Comparison of ENCODE assay signal across 26 mouse cellular contexts in the genomic region with DNA sequence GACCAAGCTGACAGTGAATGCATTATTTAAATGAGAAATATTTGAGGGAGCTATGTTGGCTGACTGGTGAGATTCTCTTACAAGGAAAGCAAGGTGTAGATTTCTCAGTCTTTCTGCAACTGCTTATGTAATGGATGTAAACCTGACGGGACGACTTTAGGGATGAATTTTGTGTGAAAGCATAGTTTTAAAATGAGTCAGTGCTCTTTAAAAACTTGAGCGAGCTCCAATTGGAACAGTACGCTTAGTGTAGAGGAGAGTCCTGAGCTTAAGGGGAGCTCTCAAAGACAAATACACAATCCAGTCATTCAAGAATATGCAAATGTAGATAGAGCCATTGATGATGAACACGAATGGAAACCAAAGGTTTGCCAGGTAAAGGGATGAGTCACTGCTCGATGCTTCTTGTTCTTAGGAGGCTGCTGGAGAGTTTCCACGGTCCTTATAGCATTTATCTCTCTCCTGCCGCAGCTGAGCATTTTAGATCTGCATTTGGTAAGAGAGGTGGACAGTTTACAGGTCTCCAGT. TPM values are rescaled to one million over a fixed set of nuclear protein-coding genes. Genes with fewer than 3 reads are reported as not detected.
DNase-seq lines count a peak whose midpoint lies in the region; ATAC-seq lines count a peak whose summit lies in the region.
"Had no signal": no experiment of that assay in that cellular context is flagged by ENCODE, and none has a peak within 500 bp of the region (broad histone marks: within the 10 kb centered on the region; RNA-seq: fewer than 3 reads in every experiment).

No protein-coding gene starts in this region.

- no peak for ATAC-seq in midbrain, embryonic 11.5 days (ENCODE audit: low FRiP score)
- no peak for ATAC-seq in midbrain, embryonic 14.5 days (ENCODE audit: low FRiP score, low TSS enrichment)
- ATAC-seq: activated CD4-positive, CD25-positive, alpha-beta regulatory T cell, adult 4 months; CD4-positive, CD25-positive, alpha-beta regulatory T cell, adult 4 months; forebrain, embryonic 14.5 days; forebrain, postnatal 0 days; intestine, postnatal 0 days; Patski had no signal

- H3K27ac ChIP-seq in midbrain, embryonic 11.5 days (ENCODE audit: low read depth, low read length): no peak overlapping the region
- no peak overlapping the region for H3K27ac ChIP-seq in midbrain, embryonic 14.5 days (replicated peaks; ENCODE audit: low read depth, low read length)
- H3K27ac ChIP-seq: embryonic facial prominence, embryonic 13.5 days; hindbrain, embryonic 12.5 days; hindbrain, embryonic 15.5 days had no signal

- H3K4me1 ChIP-seq in midbrain, embryonic 11.5 days (ENCODE audit: control insufficient read depth, insufficient read depth, low read length): no peaks in the 10 kb centered on the region
- H3K4me1 ChIP-seq in midbrain, embryonic 14.5 days (ENCODE audit: control insufficient read depth, insufficient read depth, low read length): no peaks in the 10 kb centered on the region
- H3K4me1 ChIP-seq: embryonic facial prominence, embryonic 13.5 days; hindbrain, embryonic 12.5 days; hindbrain, embryonic 15.5 days had no signal

- no peak overlapping the region for H3K4me2 ChIP-seq in midbrain, embryonic 11.5 days
- H3K4me2 ChIP-seq in midbrain, embryonic 14.5 days (ENCODE audit: low read length): no peak overlapping the region
- H3K4me2 ChIP-seq: embryonic facial prominence, embryonic 13.5 days; heart, embryonic 11.5 days; hindbrain, embryonic 12.5 days; hindbrain, embryonic 15.5 days had no signal

- no peak overlapping the region for H3K4me3 ChIP-seq in midbrain, embryonic 11.5 days (ENCODE audit: low read depth, low read length)
- H3K4me3 ChIP-seq in midbrain, embryonic 14.5 days (replicated peaks; ENCODE audit: low read depth, low read length): no peak overlapping the region
- H3K4me3 ChIP-seq: embryonic facial prominence, embryonic 13.5 days; hindbrain, embryonic 12.5 days; hindbrain, embryonic 15.5 days had no signal

- no peak overlapping the region for H3K9ac ChIP-seq in midbrain, embryonic 11.5 days (ENCODE audit: low read length)
- H3K9ac ChIP-seq in midbrain, embryonic 14.5 days (replicated peaks; ENCODE audit: low read length): no peak overlapping the region
- H3K9ac ChIP-seq: embryonic facial prominence, embryonic 13.5 days; forebrain, postnatal 0 days; hindbrain, embryonic 12.5 days; hindbrain, embryonic 15.5 days had no signal

- H3K36me3 ChIP-seq in midbrain, embryonic 11.5 days (ENCODE audit: control insufficient read depth, insufficient read depth, low read length): no peaks in the 10 kb centered on the region
- H3K36me3 ChIP-seq in midbrain, embryonic 14.5 days (ENCODE audit: control insufficient read depth, insufficient read depth, low read length): no peaks in the 10 kb centered on the region
- H3K36me3 ChIP-seq: embryonic facial prominence, embryonic 13.5 days; hindbrain, embryonic 12.5 days; hindbrain, embryonic 15.5 days had no signal

- 84% methylated on average over 8 of the region's 8 CpGs for WGBS in midbrain, embryonic 11.5 days
- 82% methylated on average over 8 of the region's 8 CpGs for WGBS in midbrain, embryonic 14.5 days

- DNase-seq in midbrain, embryonic 11.5 days (ENCODE audit: low spot score, missing footprints): peak; percentile 81
- DNase-seq in midbrain, embryonic 14.5 days: no peak
- DNase-seq in R1 (ENCODE audit: low read depth, low spot score): peak; percentile 5
- peak; percentile 28 for DNase-seq in gonadal fat pad, adult 2 months (ENCODE audit: low read depth)
- no peak for DNase-seq in urinary bladder, adult 2 months (ENCODE audit: low spot score)
- DNase-seq in T-cell, adult 2 months (ENCODE audit: low spot score): no peak
- DNase-seq: adrenal gland, postnatal 14 days; cerebellum, adult 18-20 months; cerebellum, adult 9-10 months; cerebellum, postnatal 14 days; forebrain, postnatal 0 days; gastrocnemius, postnatal 10 days; gastrocnemius, postnatal 36 days; heart, adult 11 months; kidney, adult 2 months had no signal

- no peaks in the 10 kb centered on the region for H3K9me3 ChIP-seq in midbrain, embryonic 11.5 days (ENCODE audit: control insufficient read depth, low read length)
- H3K9me3 ChIP-seq in midbrain, embryonic 14.5 days (ENCODE audit: control insufficient read depth, low read length): no peaks in the 10 kb centered on the region
- H3K9me3 ChIP-seq: embryonic facial prominence, embryonic 13.5 days; hindbrain, embryonic 12.5 days; hindbrain, embryonic 15.5 days had no signal

- no peaks in the 10 kb centered on the region for H3K27me3 ChIP-seq in midbrain, embryonic 11.5 days (ENCODE audit: control insufficient read depth, insufficient read depth, low read length)
- H3K27me3 ChIP-seq in midbrain, embryonic 14.5 days (ENCODE audit: control insufficient read depth, insufficient read depth, low read length): no peaks in the 10 kb centered on the region
- H3K27me3 ChIP-seq: hindbrain, embryonic 15.5 days had no signal

RNA-seq across cellular contexts. Expression of a gene that starts 6.8 kb away (rescaled TPM):
- polyA plus RNA-seq in midbrain, embryonic 11.5 days (2014; fragmentation: Nextera tagmentation; extraction: Ambion mirVana): 0.05 TPM in 1 of 2 replicates, not detected in the other
- polyA plus RNA-seq in midbrain, embryonic 14.5 days (2014; fragmentation: Nextera tagmentation; extraction: Ambion mirVana): 0.05 and 0.07 TPM in 2 replicates
- polyA plus RNA-seq in gonadal fat pad, adult 2 months (2012; rRNA removed): 0.04 and 0.18 TPM in 2 replicates
- 0.03 and 0.06 TPM in 2 replicates for polyA plus RNA-seq in urinary bladder, adult 2 months (2012; rRNA removed)
- polyA plus RNA-seq: activated CD4-positive, CD25-positive, alpha-beta regulatory T cell, adult 4 months; heart, embryonic 11.5 days; heart, embryonic 14.5 days; heart, postnatal 0 days had no signal

Comparison
In these comparisons a context has a peak if more than half of its experiments do, and no peak if none do; other contexts are left out.
1. DNase-seq: peak in midbrain, embryonic 11.5 days (single experiment), R1 (single experiment) and gonadal fat pad, adult 2 months (single experiment); none in midbrain, embryonic 14.5 days (single experiment), urinary bladder, adult 2 months (single experiment) and T-cell, adult 2 months (single experiment).